Mouse (Mus musculus) ES-E14 (cell line): Measurements from ENCODE around the gene Fkbp5. TPM values are rescaled to one million over a fixed set of nuclear protein-coding genes. Genes with fewer than 3 reads are reported as not detected.
A peak's percentile ranks its signal among the peaks of the same experiment; 100 is the strongest.

Source experiments
- DNase-seq: peaks from one replicate; pipeline ENCODE4 v3.0.0-alpha.2; 2013; ENCODE audit warnings: low read depth, low spot score
- H3K27ac ChIP-seq: 2 replicates; pipeline ENCODE4 v1.5.1; 2012; ENCODE audit warnings: low read depth, mild to moderate bottlenecking, low read length, moderate library complexity, mixed read lengths; ENCODE audit not compliant: poor library complexity, insufficient read depth, severe bottlenecking
- H3K36me3 ChIP-seq: 2 replicates; pipeline ENCODE4 v1.6.1; 2012; ENCODE audit warnings: mild to moderate bottlenecking, low read length, moderate library complexity, mixed read lengths; ENCODE audit not compliant: control insufficient read depth, poor library complexity, insufficient read depth, severe bottlenecking
- H3K4me1 ChIP-seq, 2 experiments: fragments of 150-350 bp in 1 of 2; sonication (generic) in 1 of 2; 2 replicates each; pipeline ENCODE4 v1.6.1; 2012; ENCODE audit warnings: low read length in 2 of 2, mild to moderate bottlenecking in 1 of 2, mixed read lengths in 1 of 2; ENCODE audit not compliant: control insufficient read depth in 2 of 2, insufficient read depth in 2 of 2, poor library complexity in 1 of 2
- H3K4me3 ChIP-seq, 2 experiments: fragments of 150-350 bp in 1 of 2; sonication (generic) in 1 of 2; 2 replicates each; pipeline ENCODE4 v1.5.1; 2012; ENCODE audit warnings: low read length in 2 of 2, low read depth in 1 of 2, mild to moderate bottlenecking in 1 of 2, mixed read lengths in 1 of 2; ENCODE audit not compliant: insufficient read depth in 1 of 2, poor library complexity in 1 of 2, severe bottlenecking in 1 of 2
- H3K9ac ChIP-seq: 2 replicates; pipeline ENCODE4 v1.6.1; 2012; ENCODE audit warnings: low read depth, mild to moderate bottlenecking, low read length, mixed read lengths; ENCODE audit not compliant: poor library complexity, insufficient read depth, severe bottlenecking
- H3K9me3 ChIP-seq: fragments of 150-350 bp; sonication (generic); 2 replicates; pipeline ENCODE4 v1.6.1; 2012; ENCODE audit warnings: low read depth, mild to moderate bottlenecking, low read length; ENCODE audit not compliant: control insufficient read depth, insufficient read depth
- CHD2 ChIP-seq: IDR thresholded peaks from 2 replicates; pipeline ENCODE4 v1.6.1; 2014; ENCODE audit warnings: mild to moderate bottlenecking, low read depth, low read length, inconsistent platforms
- HCFC1 ChIP-seq: IDR thresholded peaks from 2 replicates; pipeline ENCODE4 v1.6.1; 2012; ENCODE audit warnings: low read length, inconsistent platforms, borderline replicate concordance; ENCODE audit not compliant: insufficient read depth
- MAFK ChIP-seq: IDR thresholded peaks from 2 replicates; pipeline ENCODE4 v1.6.1; 2014; ENCODE audit warnings: mild to moderate bottlenecking, low read depth, low read length, inconsistent platforms; ENCODE audit not compliant: insufficient read depth
- ZC3H11A ChIP-seq: IDR thresholded peaks from 2 replicates; pipeline ENCODE4 v1.6.1; 2012; ENCODE audit warnings: low read depth, mild to moderate bottlenecking, inconsistent platforms, low read length, borderline replicate concordance
- ZNF384 ChIP-seq: IDR thresholded peaks from 2 replicates; pipeline ENCODE4 v1.6.1; 2012; ENCODE audit warnings: low read depth, low read length, inconsistent platforms
- in situ Hi-C, 2 experiments: fragments of 600-800 bp; cut with MboI; formaldehyde crosslinking; loops; one replicate each; pipeline ENCODE4 v1.15.1; 2025; ENCODE audit warnings: low sequenced_read_pairs in 2 of 2, inconsistent platforms in 1 of 2; ENCODE audit not compliant: unreplicated experiment in 2 of 2
- total RNA-seq: library from RNA; depleted of rRNA; stranded (reverse); fragments of 300-350 nt; gene quantifications from 2 replicates; pipeline ENCODE4 v1.2.3, GENCODE M21; 2012

Gene Fkbp5
- total RNA-seq, 1 experiment, result 43.6 TPM

DNA sequence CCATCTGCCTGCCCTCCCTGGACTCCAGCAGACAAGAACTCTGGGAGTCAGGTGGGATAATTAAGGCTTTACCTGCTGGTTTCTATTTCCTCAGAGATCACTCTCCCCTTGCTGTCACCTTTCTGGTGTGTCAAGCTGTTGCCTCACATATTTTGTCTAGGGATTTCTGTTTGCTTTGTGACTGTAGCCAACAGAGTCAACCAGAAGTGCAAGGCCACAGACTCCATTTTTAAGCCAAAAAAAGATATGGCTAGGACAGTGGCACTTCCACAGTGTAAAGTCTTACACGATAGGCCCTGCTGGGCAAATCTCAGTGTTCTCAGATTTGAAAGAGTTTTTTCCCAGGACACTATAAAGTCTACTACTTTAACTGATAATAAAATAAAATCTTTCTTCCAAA is 56.9 kb downstream of the Fkbp5 start:
- Histone ChIP-seq H3K4me1 (peaks cover 4% of the 10 kb centered on the region in 2 experiments; a peak in 2 of 4 replicates), H3K9me3 (no peaks in the 10 kb centered on the region), H3K36me3 (no peaks in the 10 kb centered on the region), H3K27ac (no peak overlapping the region), H3K9ac (no peak overlapping the region), H3K4me3 (no peak overlapping the region)
- in situ Hi-C loops, result no loop called here
- no peak for DNase-seq
- TF ChIP-seq ZC3H11A (no peak), MAFK (no peak), ZNF384 (no peak), CHD2 (no peak), HCFC1 (no peak)

DNA sequence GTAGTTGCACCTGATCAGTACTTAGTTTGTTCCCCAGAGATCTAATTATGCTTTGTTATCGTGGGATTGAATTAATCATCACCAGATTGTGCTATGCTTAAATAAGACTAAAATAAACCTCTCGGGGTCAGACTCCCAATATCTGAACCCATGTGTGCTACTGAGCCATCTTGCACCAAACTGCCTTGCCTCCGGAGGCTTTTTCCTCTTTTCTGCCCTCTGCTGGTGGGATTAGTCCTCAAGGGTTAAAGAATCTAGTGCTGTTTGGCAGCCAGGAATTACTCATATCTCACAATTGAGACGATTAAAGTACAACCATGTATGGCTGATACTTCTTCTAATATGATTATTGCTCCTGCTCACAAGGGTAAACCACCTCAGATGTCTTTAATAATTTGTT is 62.2 kb downstream of the Fkbp5 start:
- no peak for TF ChIP-seq CHD2
- no peak for TF ChIP-seq ZC3H11A
- no peak for TF ChIP-seq MAFK
- TF ChIP-seq ZNF384, result no peak
- TF ChIP-seq HCFC1, result no peak
- DNase-seq, result peak; percentile 47
- Histone ChIP-seq H3K36me3 (no peaks in the 10 kb centered on the region), H3K9me3 (no peaks in the 10 kb centered on the region), H3K27ac (no peak overlapping the region), H3K9ac (no peak overlapping the region), H3K4me1 (peaks cover 0 to 8% of the 10 kb centered on the region in 2 experiments; a peak in 1 of 4 replicates), H3K4me3 (no peak overlapping the region)
- in situ Hi-C loops, result no loop called here

DNA sequence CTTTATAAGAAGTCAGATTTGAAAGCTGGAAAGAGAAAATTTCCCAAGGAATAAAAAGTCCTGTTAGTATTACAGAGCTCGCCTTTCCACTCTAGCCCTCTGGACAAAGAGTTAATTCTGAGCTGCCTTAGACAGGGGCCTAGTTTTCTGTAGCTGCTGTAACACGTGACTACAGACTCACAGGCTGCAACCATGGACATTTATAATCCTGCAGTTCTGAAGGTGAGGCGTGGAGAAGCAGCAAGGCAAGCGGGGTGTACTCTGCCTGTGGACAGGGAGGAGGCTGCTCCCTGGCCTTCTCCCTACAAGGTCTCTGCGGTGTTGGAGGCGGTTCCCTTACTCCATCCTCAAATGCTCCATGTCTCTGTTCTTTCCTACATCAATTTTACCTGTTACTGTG is 64.4 kb downstream of the Fkbp5 start:
- H3K4me1 ChIP-seq, result peaks cover 0 to 11% of the 10 kb centered on the region in 2 experiments; a peak in 1 of 4 replicates
- H3K27ac ChIP-seq, result no peak overlapping the region
- no peak for DNase-seq
- H3K9me3 ChIP-seq, result no peaks in the 10 kb centered on the region
- H3K9ac ChIP-seq, result no peak overlapping the region
- in situ Hi-C loops, result no loop called here
- H3K4me3 ChIP-seq, result no peak overlapping the region
- no peak for TF ChIP-seq MAFK
- no peaks in the 10 kb centered on the region for H3K36me3 ChIP-seq

DNA sequence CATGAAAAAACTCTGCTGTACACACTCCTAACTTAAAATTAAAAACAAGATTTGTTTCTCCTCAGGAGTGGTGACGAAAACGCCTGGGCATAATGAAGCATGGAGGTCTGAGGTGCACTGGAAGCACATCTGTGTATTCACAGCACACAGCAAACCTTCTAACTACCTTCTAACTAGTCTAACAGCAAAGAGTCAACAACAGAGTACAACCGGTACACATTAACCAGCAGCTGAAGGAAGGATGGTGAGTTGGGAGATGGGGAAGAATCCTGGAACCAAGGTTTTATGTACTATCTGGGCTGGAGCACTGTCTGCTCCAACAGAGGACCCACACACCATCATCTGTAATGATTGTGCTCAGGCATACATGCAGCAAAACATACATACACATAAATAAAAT is 65.4 kb downstream of the Fkbp5 start:
- H3K27ac ChIP-seq, result no peak overlapping the region
- no peak overlapping the region for H3K4me3 ChIP-seq
- DNase-seq, result no peak
- TF ChIP-seq HCFC1 (no peak), ZC3H11A (no peak), CHD2 (no peak), ZNF384 (no peak), MAFK (no peak)
- no peaks in the 10 kb centered on the region for H3K36me3 ChIP-seq
- peaks cover 0 to 11% of the 10 kb centered on the region in 2 experiments; a peak in 1 of 4 replicates for H3K4me1 ChIP-seq
- no peaks in the 10 kb centered on the region for H3K9me3 ChIP-seq
- in situ Hi-C loops, result no loop called here
- H3K9ac ChIP-seq, result no peak overlapping the region

DNA sequence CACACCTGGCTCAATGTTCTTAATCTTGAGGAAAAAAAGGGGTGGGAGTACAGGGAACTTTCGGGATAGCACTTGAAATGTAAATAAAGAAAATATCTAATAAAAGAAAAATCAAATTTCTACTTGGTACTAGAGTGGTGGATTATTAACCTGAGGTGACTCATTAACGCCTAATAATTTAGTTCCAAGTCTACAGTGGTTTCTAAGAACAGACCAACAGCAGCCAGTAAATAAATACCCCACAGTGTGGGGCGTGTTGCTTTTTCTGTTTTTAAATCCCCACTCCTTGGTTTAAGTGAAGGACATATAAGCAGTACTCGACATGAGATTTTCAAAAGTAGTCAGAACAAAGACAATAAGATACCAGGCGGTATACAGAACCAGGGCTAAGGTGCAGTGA is 65.8 kb downstream of the Fkbp5 start:
- Histone ChIP-seq H3K4me1 (peaks cover 0 to 11% of the 10 kb centered on the region in 2 experiments; a peak in 1 of 4 replicates), H3K4me3 (no peak overlapping the region), H3K27ac (no peak overlapping the region), H3K9me3 (no peaks in the 10 kb centered on the region), H3K36me3 (peaks cover 3% of the 10 kb centered on the region; the same call in 1 of the 2 replicates), H3K9ac (no peak overlapping the region)
- no peak for DNase-seq
- TF ChIP-seq CHD2 (no peak), MAFK (no peak), ZNF384 (no peak), HCFC1 (no peak), ZC3H11A (no peak)
- in situ Hi-C loops, result no loop called here
